Mouse (Mus musculus) adrenal gland, postnatal 4 days (tissue): ENCODE measurements around the gene Zdhhc16. TPM values are rescaled to one million over a fixed set of nuclear protein-coding genes. Genes with fewer than 3 reads are reported as not detected.

Source experiments
- DNase-seq, 2 experiments: peaks; one replicate each; pipeline ENCODE4 v3.0.0; 2021 to 2022; ENCODE audit warnings: low spot score in 2 of 2, mixed read lengths in 2 of 2
- long read RNA-seq, 2 experiments: library from polyadenylated mRNA; stranded (forward); transcript quantifications; one replicate each; pipeline ENCODE4 v2.0.0; 2021
- total RNA-seq, 2 experiments: library from RNA; stranded (reverse); gene quantifications; 2 replicates each; pipeline ENCODE4 v1.2.3; 2021

The Zdhhc16 gene
- 10 to 100 TPM; 43.4 to 48.4 TPM for total RNA-seq
- long read RNA-seq, experiment 1, transcript Zdhhc16-201 (11 exons, 1,821 nt): major isoform, 15 of 42 reads
- long read RNA-seq, experiment 1, partial matches to known transcripts: 1 of 42 reads
- long read RNA-seq, experiment 1, other reads (novel, unspliced or antisense): 26 of 42 reads
- long read RNA-seq, experiment 2, transcript Zdhhc16-201 (11 exons, 1,821 nt): major isoform, 38 of 98 reads
- long read RNA-seq, experiment 2, partial matches to known transcripts: 4 of 98 reads
- long read RNA-seq, experiment 2, other reads (novel, unspliced or antisense): 54 of 98 reads

- peak; percentile 94 to 95 for DNase-seq
Observed at GRCm38 (mm10) chr19:41933179-41934086, at the start of gene Zdhhc16, which contains the start of gene Exosc1. Gene Zdhhc16, plus strand, starts transcription at chr19:41933480. Gene Exosc1, minus strand, starts transcription at chr19:41933423.

- DNase-seq: no peak
Observed at GRCm38 (mm10) chr19:41883882-41884281, 49.4 kb upstream of the Zdhhc16 start.

DNA sequence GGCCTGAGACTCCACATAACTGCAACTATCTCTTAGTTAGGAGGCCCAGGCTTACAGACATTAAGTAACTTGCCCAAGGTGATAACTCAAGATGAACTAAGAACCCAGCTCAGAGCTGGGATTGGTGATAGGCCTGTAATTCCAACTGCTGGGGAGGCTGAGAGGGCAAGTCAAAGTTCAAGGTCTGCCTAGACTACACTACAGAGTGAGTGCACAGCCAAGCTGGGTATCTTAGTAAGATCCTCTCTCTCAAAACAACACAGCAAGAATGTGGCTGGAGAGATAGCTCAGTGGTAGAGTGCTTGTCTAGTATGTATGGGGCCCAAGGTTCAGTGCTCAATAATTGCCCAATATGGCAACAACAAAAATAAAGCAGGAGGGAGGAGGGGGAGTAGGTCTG lies 45.1 kb upstream of the Zdhhc16 start:
- no peak for DNase-seq

GRCm38 (mm10) chr19:41894959-41895358 lies 38.3 kb upstream of the Zdhhc16 start:
- DNase-seq: no peak

GRCm38 (mm10) chr19:41895460-41896318 lies 37.6 kb upstream of the Zdhhc16 start, which contains the start of gene Rrp12:
Gene Rrp12, minus strand, starts transcription at chr19:41896173.
- peak in 1 of 2 experiments; percentile 52 for DNase-seq

GRCm38 (mm10) chr19:41896319-41896711 lies 37.0 kb upstream of the Zdhhc16 start:
- no peak for DNase-seq

DNA sequence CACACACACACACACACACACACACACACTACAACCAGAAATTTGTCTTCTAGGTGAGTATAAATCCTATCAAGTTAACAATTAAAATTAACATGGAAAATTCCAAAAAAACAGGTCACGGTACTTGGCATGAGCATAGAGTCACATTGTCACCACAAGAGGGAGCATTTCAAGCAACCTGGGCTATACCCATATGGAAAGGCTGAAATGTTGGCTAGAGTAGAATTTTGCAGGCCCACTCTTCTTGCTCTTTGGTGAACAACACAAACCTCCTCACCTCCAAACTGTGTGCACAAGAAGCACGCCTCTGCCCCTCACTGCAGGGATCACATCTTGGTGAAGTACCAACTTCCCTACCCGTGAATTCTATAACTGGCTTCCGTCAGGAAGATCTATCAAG lies 34.4 kb upstream of the Zdhhc16 start:
- DNase-seq: no peak

- DNase-seq: no peak
Observed at GRCm38 (mm10) chr19:41900495-41901090, 32.7 kb upstream of the Zdhhc16 start.

- DNase-seq: no peak
Observed at GRCm38 (mm10) chr19:41901696-41902095, 31.6 kb upstream of the Zdhhc16 start.

GRCm38 (mm10) chr19:41902848-41903593 lies 30.3 kb upstream of the Zdhhc16 start:
- DNase-seq: no peak

DNA sequence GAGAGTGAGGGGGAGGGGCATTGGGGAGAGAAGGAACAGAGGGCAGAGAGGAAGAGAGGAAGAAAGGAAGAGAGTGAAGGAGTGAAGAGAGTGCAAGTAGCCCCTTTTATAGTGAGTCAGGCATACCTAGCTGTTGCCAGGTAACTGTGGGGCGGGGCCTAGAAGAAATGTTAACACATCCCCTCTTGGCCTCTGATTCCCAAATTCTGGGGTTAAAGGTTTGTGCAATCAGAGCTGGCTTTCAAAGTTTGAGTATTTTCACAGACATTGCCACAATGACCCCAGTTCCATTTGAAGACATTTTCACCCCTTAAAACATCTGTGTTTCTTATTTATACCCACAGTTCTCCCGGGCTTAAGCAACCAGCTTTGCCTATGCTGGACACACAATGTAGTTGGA lies 28.0 kb upstream of the Zdhhc16 start:
- no peak for DNase-seq

GRCm38 (mm10) chr19:41906311-41907078 lies 26.8 kb upstream of the Zdhhc16 start:
- no peak for DNase-seq

DNA sequence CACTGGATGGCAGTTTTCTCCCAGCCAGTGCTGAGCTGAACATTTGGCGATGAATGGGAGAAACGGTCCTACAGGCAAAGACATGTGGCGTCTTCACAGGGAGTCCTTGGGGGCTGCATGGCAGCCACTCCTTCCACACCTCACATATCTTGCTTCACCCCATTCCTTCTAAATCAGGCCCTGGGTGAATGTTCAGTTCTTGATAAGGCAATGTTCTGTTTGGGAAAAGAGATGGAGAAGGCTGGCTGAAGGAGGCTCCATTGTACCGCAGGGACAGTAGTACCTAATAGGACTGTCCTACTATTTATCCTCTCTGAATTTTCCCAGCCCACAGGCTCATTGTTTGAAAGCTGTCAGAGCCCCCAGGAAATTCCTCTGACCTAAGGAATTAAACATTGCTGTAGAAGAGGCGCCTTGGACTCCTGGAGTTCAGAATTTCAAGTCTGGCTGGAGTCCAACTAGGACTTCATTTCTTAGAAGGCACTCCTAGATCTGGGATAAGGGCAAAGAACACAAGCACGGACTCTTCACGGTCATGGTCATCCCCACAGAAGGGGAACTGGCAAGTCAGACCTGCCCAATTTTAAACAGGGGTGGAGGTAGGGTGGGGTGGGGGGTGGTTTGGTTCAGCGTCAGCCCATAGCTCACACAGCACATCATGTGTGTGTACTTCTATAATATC lies 26.1 kb upstream of the Zdhhc16 start:
- no peak for DNase-seq

DNA sequence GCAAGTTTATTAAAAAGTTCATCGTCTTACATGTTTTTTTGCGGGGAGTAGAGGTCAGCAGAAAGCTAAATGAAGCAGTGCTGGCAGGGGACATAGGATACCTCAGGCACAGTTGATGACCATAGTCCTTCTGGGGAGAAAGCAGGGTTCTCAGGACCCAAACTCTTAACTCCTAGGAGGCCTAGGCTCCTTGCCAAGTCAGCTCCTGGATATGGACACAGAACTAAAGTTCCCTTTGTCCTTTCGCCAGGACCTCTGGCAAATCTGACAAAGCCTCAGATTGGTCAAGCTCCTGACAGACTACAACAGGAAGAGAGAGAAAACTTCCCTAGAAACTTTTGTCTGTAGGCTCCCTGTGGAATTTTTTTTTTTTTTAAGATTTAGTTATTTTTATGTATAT lies 24.5 kb upstream of the Zdhhc16 start:
- no peak for DNase-seq

GRCm38 (mm10) chr19:41910396-41910795 lies 22.9 kb upstream of the Zdhhc16 start:
- DNase-seq: no peak

GRCm38 (mm10) chr19:41911178-41912073 lies 21.9 kb upstream of the Zdhhc16 start, which contains the start of gene Pgam1:
Gene Pgam1, plus strand, starts transcription at chr19:41911923.
- peak; percentile 91 to 95 for DNase-seq
